Mouse (Mus musculus): ENCODE data around the gene Tsfm. TPM values are rescaled to one million over a fixed set of nuclear protein-coding genes. Genes with fewer than 3 reads are reported as not detected.

Tsfm gene
- polyA plus RNA-seq, 2 experiments = 26.7 to 40.7 TPM

- H3K36me3 ChIP-seq (replicated peaks; ENCODE audit: control insufficient read depth, insufficient read depth, low read depth) = peaks cover 2% of the 10 kb centered on the region
- DNase-seq (ENCODE audit: low read depth in 3 of 3, low spot score in 3 of 3) = no peak
- H3K4me2 ChIP-seq (ENCODE audit: low read depth) = no peak overlapping the region
- TF ChIP-seq CTCF (IDR thresholded peaks at IDR 0.05; ENCODE audit: low read depth) = no peak
- no peak for TF ChIP-seq EP300 (IDR thresholded peaks at IDR 0.05; ENCODE audit: low read depth)
- H3K27ac ChIP-seq = no peak overlapping the region
- no peak overlapping the region for H3K4me3 ChIP-seq (ENCODE audit: insufficient read depth in 1 of 2, low read depth in 2 of 2, low read length in 2 of 2)
- WGBS (ENCODE audit: insufficient replicate concordance) = 37% methylated on average over 8 of the region's 8 CpGs
- no peaks in the 10 kb centered on the region for H3K27me3 ChIP-seq (ENCODE audit: control insufficient read depth, insufficient read depth, low read length)
- peaks cover 0 to 19% of the 10 kb centered on the region in 2 experiments; a peak in 3 of 4 replicates for H3K4me1 ChIP-seq (replicated peaks; ENCODE audit: control insufficient read depth in 2 of 2, insufficient read depth in 2 of 2, low read length in 1 of 2)
- no peak for ATAC-seq (ENCODE audit: insufficient read depth)
- H3K9ac ChIP-seq (replicated peaks) = no peak overlapping the region
- no peaks in the 10 kb centered on the region for H3K9me3 ChIP-seq (ENCODE audit: control insufficient read depth, low read length)
These were observed 43.2 kb downstream of the Tsfm start for GRCm38 (mm10) chr10:126987183-126988118.

- ATAC-seq (ENCODE audit: insufficient read depth) (peak; percentile 21; the same call in 1 of the 2 replicates), DNase-seq (ENCODE audit: low read depth in 3 of 3, low spot score in 3 of 3) (no peak)
- Histone ChIP-seq H3K36me3 (replicated peaks; ENCODE audit: control insufficient read depth, insufficient read depth, low read depth) (no peaks in the 10 kb centered on the region), H3K27me3 (ENCODE audit: control insufficient read depth, insufficient read depth, low read length) (no peaks in the 10 kb centered on the region), H3K4me3 (ENCODE audit: insufficient read depth in 1 of 2, low read depth in 2 of 2, low read length in 2 of 2) (no peak overlapping the region), H3K4me1 (replicated peaks; ENCODE audit: control insufficient read depth in 2 of 2, insufficient read depth in 2 of 2, low read length in 1 of 2) (peaks cover 4 to 28% of the 10 kb centered on the region in 2 experiments), H3K27ac (no peak overlapping the region), H3K4me2 (ENCODE audit: low read depth) (no peak overlapping the region), H3K9me3 (ENCODE audit: control insufficient read depth, low read length) (no peaks in the 10 kb centered on the region), H3K9ac (replicated peaks) (no peak overlapping the region)
- WGBS (ENCODE audit: insufficient replicate concordance) = 62% methylated on average over 4 of the region's 4 CpGs
- TF ChIP-seq EP300 (IDR thresholded peaks at IDR 0.05; ENCODE audit: low read depth) (no peak), CTCF (IDR thresholded peaks at IDR 0.05; ENCODE audit: low read depth) (no peak)
These were observed 44.1 kb downstream of the Tsfm start for GRCm38 (mm10) chr10:126986541-126986961.

GRCm38 (mm10) chr10:126985579-126985978, 45.1 kb downstream of the Tsfm start:
- ATAC-seq (ENCODE audit: insufficient read depth) (no peak), DNase-seq (ENCODE audit: low read depth in 3 of 3, low spot score in 3 of 3) (no peak)
- H3K4me3 ChIP-seq (ENCODE audit: insufficient read depth in 1 of 2, low read depth in 2 of 2, low read length in 2 of 2) = no peak overlapping the region
- no peaks in the 10 kb centered on the region for H3K36me3 ChIP-seq (replicated peaks; ENCODE audit: control insufficient read depth, insufficient read depth, low read depth)
- 84% methylated on average over 9 of the region's 9 CpGs for WGBS (ENCODE audit: insufficient replicate concordance)
- TF ChIP-seq CTCF (IDR thresholded peaks at IDR 0.05; ENCODE audit: low read depth) = no peak
- TF ChIP-seq EP300 (IDR thresholded peaks at IDR 0.05; ENCODE audit: low read depth) = no peak
- H3K4me2 ChIP-seq (ENCODE audit: low read depth) = no peak overlapping the region
- H3K9me3 ChIP-seq (ENCODE audit: control insufficient read depth, low read length) = no peaks in the 10 kb centered on the region
- H3K9ac ChIP-seq (replicated peaks) = no peak overlapping the region
- no peak overlapping the region for H3K27ac ChIP-seq
- H3K4me1 ChIP-seq (replicated peaks; ENCODE audit: control insufficient read depth in 2 of 2, insufficient read depth in 2 of 2, low read length in 1 of 2) = peaks cover 7 to 30% of the 10 kb centered on the region in 2 experiments
- H3K27me3 ChIP-seq (ENCODE audit: control insufficient read depth, insufficient read depth, low read length) = no peaks in the 10 kb centered on the region

GRCm38 (mm10) chr10:126985127-126985526, 45.5 kb downstream of the Tsfm start:
- ATAC-seq (ENCODE audit: insufficient read depth) = no peak
- no peaks in the 10 kb centered on the region for H3K9me3 ChIP-seq (ENCODE audit: control insufficient read depth, low read length)
- H3K36me3 ChIP-seq (replicated peaks; ENCODE audit: control insufficient read depth, insufficient read depth, low read depth) = no peaks in the 10 kb centered on the region
- no peak for DNase-seq (ENCODE audit: low read depth in 3 of 3, low spot score in 3 of 3)
- H3K4me1 ChIP-seq (replicated peaks; ENCODE audit: control insufficient read depth in 2 of 2, insufficient read depth in 2 of 2, low read length in 1 of 2) = peaks cover 12 to 30% of the 10 kb centered on the region in 2 experiments
- WGBS (ENCODE audit: insufficient replicate concordance) = 75% methylated on average over 4 of the region's 4 CpGs
- H3K4me3 ChIP-seq (ENCODE audit: insufficient read depth in 1 of 2, low read depth in 2 of 2, low read length in 2 of 2) = no peak overlapping the region
- no peaks in the 10 kb centered on the region for H3K27me3 ChIP-seq (ENCODE audit: control insufficient read depth, insufficient read depth, low read length)
- no peak overlapping the region for H3K9ac ChIP-seq (replicated peaks)
- H3K4me2 ChIP-seq (ENCODE audit: low read depth) = no peak overlapping the region
- no peak for TF ChIP-seq CTCF (IDR thresholded peaks at IDR 0.05; ENCODE audit: low read depth)
- no peak for TF ChIP-seq EP300 (IDR thresholded peaks at IDR 0.05; ENCODE audit: low read depth)
- no peak overlapping the region for H3K27ac ChIP-seq
